Mouse (Mus musculus): ENCODE results near the gene Icmt. TPM values are rescaled to one million over a fixed set of nuclear protein-coding genes. Genes with fewer than 3 reads are reported as not detected.

The Icmt gene
- polyA plus RNA-seq, 1 experiment, result 20.7 TPM

GRCm38 (mm10) chr4:152355672-152356071, 58.6 kb downstream of the Icmt start:
- Histone ChIP-seq H3K4me3 (ENCODE audit: insufficient read depth, low read depth, low read length) (no peak overlapping the region), H3K4me1 (ENCODE audit: control insufficient read depth, insufficient read depth, insufficient read length, low read length) (no peaks in the 10 kb centered on the region), H3K27ac (replicated peaks; ENCODE audit: low read depth, low read length) (no peak overlapping the region)

Other genes with a start within 250 kb of the Icmt start
- gene Plekhg5, start 224.7 kb upstream of the Icmt start, polyA plus RNA-seq (2012; ENCODE audit: insufficient read depth, insufficient read length, missing spikeins), result 2.3 and 5.7 TPM in 2 replicates
- 1.9 TPM in 1 of 2 replicates, not detected in the other for gene Tnfrsf25, start 181.3 kb upstream of the Icmt start, polyA plus RNA-seq (2012; ENCODE audit: insufficient read depth, insufficient read length, missing spikeins)
- 1.0 TPM in 1 of 2 replicates, not detected in the other for gene Espn, start 144.9 kb upstream of the Icmt start, polyA plus RNA-seq (2012; ENCODE audit: insufficient read depth, insufficient read length, missing spikeins)
- gene Hes2, start 138.4 kb upstream of the Icmt start, polyA plus RNA-seq (2012; ENCODE audit: insufficient read depth, insufficient read length, missing spikeins), result not detected in 2 replicates
- gene Acot7, start 119.1 kb upstream of the Icmt start, polyA plus RNA-seq (2012; ENCODE audit: insufficient read depth, insufficient read length, missing spikeins), result 15.6 and 19.4 TPM in 2 replicates
- 4.3 and 6.0 TPM in 2 replicates for gene Gpr153, start 23.0 kb upstream of the Icmt start, polyA plus RNA-seq (2012; ENCODE audit: insufficient read depth, insufficient read length, missing spikeins)
- gene Hes3, start 5.6 kb upstream of the Icmt start, polyA plus RNA-seq (2012; ENCODE audit: insufficient read depth, insufficient read length, missing spikeins), result not detected in 2 replicates
- gene Rnf207, start 21.8 kb downstream of the Icmt start, polyA plus RNA-seq (2012; ENCODE audit: insufficient read depth, insufficient read length, missing spikeins), result not detected in 2 replicates
- gene Rpl22, start 28.5 kb downstream of the Icmt start, polyA plus RNA-seq (2012; ENCODE audit: insufficient read depth, insufficient read length, missing spikeins), result 638 and 747 TPM in 2 replicates
- gene Chd5, start 41.4 kb downstream of the Icmt start, polyA plus RNA-seq (2012; ENCODE audit: insufficient read depth, insufficient read length, missing spikeins), result 0.17 TPM in 1 of 2 replicates, not detected in the other
- not detected in 2 replicates for gene Nphp4, start 179.5 kb downstream of the Icmt start, polyA plus RNA-seq (2012; ENCODE audit: insufficient read depth, insufficient read length, missing spikeins)
- gene Kcnab2, start 180.6 kb downstream of the Icmt start, polyA plus RNA-seq (2012; ENCODE audit: insufficient read depth, insufficient read length, missing spikeins), result 2.8 and 5.4 TPM in 2 replicates

Data from brown adipose tissue, adult 24 weeks (tissue).